Mouse (Mus musculus): ENCODE results near the gene Fibcd1. TPM values are rescaled to one million over a fixed set of nuclear protein-coding genes. Genes with fewer than 3 reads are reported as not detected.

The Fibcd1 gene
- total RNA-seq, 2 experiments from 2014 or later, result 85.7 to 96.1 TPM

DNA sequence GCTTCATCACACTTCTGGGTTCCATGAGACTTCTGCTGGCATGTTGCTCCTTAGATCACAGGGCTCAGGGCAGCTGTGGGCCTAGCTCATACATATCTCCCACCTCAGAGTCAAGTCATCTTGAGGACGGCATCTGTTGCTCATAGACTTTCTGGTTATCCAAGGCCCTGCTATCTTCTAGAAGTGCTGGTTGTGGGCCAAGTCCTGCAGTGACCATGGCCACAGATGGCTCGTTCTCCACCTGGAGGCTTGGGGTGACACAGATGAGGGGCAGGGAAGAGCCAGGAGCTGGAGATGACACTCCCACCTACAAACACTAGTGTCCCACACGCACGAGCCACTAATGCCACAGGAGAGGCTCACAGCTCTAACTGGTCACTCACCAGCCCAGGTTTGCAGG is 32.2 kb downstream of the Fibcd1 start:
- no peak for DNase-seq (ENCODE audit: low spot score in 2 of 2)

- DNase-seq (ENCODE audit: low spot score in 2 of 2), result no peak
Observed at GRCm38 (mm10) chr2:31811086-31811958, 34.5 kb downstream of the Fibcd1 start.

DNA sequence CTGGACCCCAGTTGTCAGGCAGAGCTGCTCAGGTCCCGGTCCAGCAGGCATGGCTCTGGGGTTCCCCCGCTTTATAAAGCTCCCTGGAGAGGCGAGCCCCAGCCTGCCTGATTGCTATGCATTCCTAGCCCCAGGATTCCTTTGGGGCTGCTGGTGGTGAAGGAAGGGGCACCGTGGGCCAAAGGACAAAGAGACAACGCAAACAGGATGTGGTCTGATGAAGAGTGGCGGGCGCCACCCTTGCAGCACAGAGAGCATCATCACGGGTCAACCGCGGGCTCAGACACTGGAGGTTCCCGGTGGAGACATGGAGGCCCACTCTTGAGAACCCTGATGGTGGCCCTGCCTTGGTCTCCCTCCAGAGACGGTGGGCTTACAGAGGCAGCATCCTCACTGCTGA is 35.4 kb downstream of the Fibcd1 start, which contains the start of gene Qrfp:
TSS of gene Qrfp (minus strand) at position 137 of the 400 bp plus-strand sequence.
- DNase-seq (ENCODE audit: low spot score in 2 of 2), result no peak

- no peak for DNase-seq (ENCODE audit: low spot score in 2 of 2)
Observed at GRCm38 (mm10) chr2:31809358-31809740, 36.5 kb downstream of the Fibcd1 start.

DNA sequence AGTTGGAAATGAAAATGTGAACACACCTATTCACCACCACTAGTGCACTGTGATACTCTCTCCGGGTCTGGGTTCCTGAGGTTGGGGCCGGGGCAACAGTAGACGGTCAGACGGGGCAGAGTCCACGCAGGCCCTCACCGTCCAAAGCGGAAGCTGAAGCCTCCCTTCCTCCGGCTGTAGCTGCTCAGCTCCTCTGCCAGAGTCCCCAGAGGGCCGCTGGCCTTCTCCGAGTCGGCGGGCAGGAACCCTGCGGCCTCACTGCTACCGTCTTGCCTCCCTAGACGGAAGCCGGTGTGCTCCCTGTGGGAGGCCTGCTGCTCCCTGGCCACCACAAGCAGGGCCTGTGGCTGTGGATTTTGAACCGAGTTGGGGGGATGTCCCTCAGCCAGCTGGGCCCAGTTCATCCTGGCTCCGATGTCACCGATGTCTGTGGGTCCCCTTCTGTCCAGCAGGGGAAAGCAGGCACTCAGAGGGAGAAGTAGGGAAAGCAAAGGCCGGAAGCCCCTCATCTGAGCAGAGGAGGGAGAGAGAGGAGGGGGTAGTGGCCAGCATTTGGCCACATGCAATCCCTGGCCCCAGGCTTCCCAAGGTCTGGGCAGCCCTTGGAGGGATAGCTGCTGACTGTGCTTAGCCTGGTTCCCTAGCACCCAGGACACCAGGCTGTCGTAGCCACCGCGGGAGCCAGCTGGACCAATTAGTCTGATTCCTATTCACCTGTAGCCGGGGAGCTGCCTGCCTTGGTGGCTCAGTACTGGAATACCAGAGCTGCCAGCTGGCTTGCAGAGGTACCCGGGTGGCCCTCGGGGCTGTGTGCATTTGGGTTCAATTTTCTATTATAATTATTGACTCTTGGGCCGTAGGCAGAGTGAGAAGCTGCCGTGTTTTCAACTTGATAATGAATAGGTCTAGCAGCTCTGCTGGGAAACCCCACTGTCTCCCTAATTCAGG is 37.1 kb downstream of the Fibcd1 start:
- DNase-seq (ENCODE audit: low spot score in 2 of 2), result peak in 1 of 2 experiments; percentile 49

DNA sequence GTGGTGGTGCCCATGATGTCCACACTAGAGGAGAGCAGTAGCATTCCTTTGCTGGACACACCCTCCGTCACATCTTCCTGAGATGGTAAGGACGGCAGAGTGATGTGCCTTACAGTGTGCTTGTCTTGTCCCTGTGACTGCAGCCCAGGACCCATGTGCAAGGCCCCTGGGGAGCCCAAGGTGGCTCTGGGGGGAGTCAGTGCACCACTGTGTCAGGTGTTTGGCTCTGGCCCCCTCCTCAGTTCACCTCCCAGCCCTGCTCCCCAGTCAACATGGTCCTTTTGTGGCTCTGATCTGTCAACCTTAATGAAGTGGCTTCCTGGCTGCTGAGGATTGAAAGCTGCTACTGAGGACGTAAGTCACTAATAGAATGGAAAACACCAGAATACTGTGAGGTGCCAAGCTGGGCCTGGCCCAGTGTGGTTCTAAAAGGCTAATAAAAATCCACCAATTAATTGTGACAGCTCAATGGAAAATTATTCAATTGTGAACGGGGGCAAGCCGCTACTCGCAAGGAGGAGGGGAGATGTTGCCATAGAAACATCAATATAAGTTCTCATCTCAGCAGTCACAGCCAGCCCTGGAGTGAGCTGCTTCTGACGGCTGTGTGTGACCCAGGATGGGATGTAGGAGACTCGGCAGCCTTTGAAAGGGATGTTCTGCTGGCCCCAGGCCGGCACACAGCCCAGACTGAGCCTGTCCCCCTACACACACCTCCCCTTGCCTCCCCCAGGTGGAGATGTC is 39.0 kb downstream of the Fibcd1 start:
- DNase-seq (ENCODE audit: low spot score in 2 of 2), result no peak

DNA sequence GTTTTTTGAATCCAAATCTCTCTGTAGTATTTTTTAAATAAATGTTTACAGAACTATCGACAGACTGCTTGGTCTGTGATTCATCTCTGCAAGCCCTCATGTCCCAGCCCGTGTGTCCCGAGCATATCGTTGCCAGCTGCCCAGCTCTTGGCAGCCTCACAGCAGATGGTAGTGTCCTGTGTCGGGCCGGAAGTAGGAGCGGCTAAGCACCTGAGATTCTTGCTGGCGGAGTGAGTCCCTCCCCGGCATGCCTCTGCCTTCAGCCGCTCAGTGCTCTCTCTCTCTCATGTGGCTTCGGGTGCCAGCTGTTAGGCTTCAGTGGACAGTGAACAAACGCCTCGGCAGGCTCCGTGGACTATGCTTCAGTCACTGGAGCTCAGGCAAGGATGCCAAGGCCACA is 42.3 kb downstream of the Fibcd1 start:
- DNase-seq (ENCODE audit: low spot score in 2 of 2), result no peak

- DNase-seq (ENCODE audit: low spot score in 2 of 2), result no peak
Observed at GRCm38 (mm10) chr2:31802811-31803210, 43.0 kb downstream of the Fibcd1 start.

DNA sequence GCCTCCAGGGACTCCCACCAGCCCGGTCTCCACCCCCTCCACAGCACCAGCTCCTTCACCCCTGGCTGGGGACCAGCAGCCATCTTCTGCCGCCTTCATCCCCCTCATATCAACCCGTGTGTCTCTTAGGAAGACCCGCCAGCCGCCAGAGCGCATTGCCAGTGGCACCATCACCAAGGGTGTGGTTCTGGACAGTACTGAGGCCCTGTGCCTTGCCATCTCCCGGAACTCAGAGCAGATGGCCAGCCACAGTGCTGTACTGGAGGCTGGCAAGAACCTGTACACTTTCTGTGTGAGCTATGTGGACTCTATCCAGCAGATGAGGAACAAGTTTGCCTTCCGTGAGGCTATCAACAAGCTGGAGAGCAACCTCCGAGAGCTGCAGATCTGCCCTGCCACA is 44.4 kb downstream of the Fibcd1 start:
- no peak for DNase-seq (ENCODE audit: low spot score in 2 of 2)

GRCm38 (mm10) chr2:31796943-31797342 is 48.9 kb downstream of the Fibcd1 start:
- no peak for DNase-seq (ENCODE audit: low spot score in 2 of 2)

GRCm38 (mm10) chr2:31792611-31793010 is 53.2 kb downstream of the Fibcd1 start:
- no peak for DNase-seq (ENCODE audit: low spot score in 2 of 2)

GRCm38 (mm10) chr2:31791260-31791659 is 54.5 kb downstream of the Fibcd1 start:
- DNase-seq (ENCODE audit: low spot score in 2 of 2), result no peak

DNA sequence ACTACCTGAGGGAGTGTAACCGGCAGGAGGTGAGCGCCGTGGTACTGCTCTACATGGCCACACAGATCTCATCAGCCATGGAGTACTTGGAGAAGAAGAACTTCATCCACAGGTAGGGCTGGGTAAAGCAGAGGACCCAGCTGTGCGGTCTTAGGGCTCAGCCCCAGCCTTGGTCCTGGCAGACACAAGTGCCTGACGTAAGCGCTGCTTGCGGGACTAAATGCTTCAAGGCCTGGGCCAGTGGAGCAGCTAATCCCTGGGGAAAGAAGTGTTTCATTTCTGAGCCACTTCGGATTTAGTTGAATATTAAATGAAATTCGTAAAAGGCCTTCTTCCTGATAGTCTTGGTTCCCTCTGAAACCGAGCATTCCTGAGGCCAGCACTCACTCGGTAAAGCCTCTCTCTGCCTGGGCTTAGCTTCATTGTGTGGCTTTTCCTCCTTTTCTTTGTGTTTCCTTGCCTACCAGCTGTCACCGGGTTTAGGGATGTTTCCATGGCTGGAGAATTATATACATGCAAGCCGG is 55.0 kb downstream of the Fibcd1 start:
- no peak for DNase-seq (ENCODE audit: low spot score in 2 of 2)

GRCm38 (mm10) chr2:31789215-31789614 is 56.6 kb downstream of the Fibcd1 start:
- no peak for DNase-seq (ENCODE audit: low spot score in 2 of 2)

GRCm38 (mm10) chr2:31788227-31788626 is 57.6 kb downstream of the Fibcd1 start:
- DNase-seq (ENCODE audit: low spot score in 2 of 2), result no peak

- peak; percentile 83 to 87 for DNase-seq (ENCODE audit: low spot score in 2 of 2)
Observed at GRCm38 (mm10) chr2:31787029-31787428, 58.8 kb downstream of the Fibcd1 start.

DNA sequence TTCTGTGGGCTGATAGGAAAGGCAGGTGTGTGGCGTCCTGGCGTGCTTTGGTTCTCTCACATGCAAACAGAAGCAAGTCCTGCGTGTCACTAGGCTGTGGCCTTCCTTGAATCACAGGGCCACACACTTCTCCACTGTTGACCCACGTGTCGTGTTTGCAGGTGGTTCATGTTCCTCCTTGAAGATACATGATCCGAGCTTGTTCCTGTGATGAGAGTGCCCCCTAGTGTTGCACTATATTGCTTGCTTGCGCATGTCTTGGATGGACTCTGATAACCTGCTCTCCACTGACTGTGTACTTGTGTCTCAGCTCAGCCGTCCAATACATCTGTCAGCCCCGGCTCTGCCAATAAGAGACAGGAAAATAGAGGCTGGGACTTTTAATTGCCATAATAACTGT is 60.7 kb downstream of the Fibcd1 start:
- peak; percentile 76 to 82 for DNase-seq (ENCODE audit: low spot score in 2 of 2)

GRCm38 (mm10) chr2:31782958-31783602 is 62.7 kb downstream of the Fibcd1 start:
- no peak for DNase-seq (ENCODE audit: low spot score in 2 of 2)

- DNase-seq (ENCODE audit: low spot score in 2 of 2), result no peak
Observed at GRCm38 (mm10) chr2:31779258-31779657, 66.5 kb downstream of the Fibcd1 start.

GRCm38 (mm10) chr2:31776479-31776878 is 69.3 kb downstream of the Fibcd1 start:
- no peak for DNase-seq (ENCODE audit: low spot score in 2 of 2)

All from layer of hippocampus, postnatal 10 days (tissue).